In the genomic region with DNA sequence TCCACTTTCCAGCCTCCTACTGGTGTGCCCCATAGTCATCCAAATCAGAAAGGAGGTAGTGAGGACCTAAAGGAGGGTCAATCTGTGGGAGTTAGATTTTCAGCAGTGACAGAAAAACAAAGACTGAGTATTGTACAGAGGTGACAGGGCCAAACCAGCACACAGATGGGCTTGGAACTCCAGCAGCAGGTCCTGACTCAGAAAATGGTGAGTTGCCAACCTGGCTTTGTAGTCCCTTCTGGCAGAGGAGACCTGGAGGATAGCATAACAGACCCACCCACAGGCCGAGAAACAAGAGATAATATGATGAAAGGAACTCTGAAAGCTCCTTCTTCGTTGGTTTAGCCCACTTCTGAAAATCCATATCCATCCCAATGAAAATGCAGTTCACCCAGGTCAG, we compare ENCODE assay signal across 39 mouse cellular contexts. TPM values are rescaled to one million over a fixed set of nuclear protein-coding genes. Genes with fewer than 3 reads are reported as not detected.
A peak's percentile ranks its signal among the peaks of the same experiment; 100 is the strongest.
DNase-seq lines count a peak whose midpoint lies in the region; ATAC-seq and TF ChIP-seq lines count a peak whose summit lies in the region.
"Had no signal": no experiment of that assay in that cellular context is flagged by ENCODE, and none has a peak within 500 bp of the region (broad histone marks: within the 10 kb centered on the region; RNA-seq: fewer than 3 reads in every experiment).

No protein-coding gene starts in this region.

- peak; percentile 54 for DNase-seq in gastrocnemius, adult 2 months
- DNase-seq in gastrocnemius, postnatal 4 days (ENCODE audit: low spot score in 2 of 2), result no peak
- peak; percentile 41 to 44 for DNase-seq in heart, adult 9 months (ENCODE audit: low spot score in 2 of 2)
- DNase-seq in heart, postnatal 4 days, result no peak
- DNase-seq in MEL (ENCODE audit: low read depth, low spot score), result peak; percentile 21
- peak; percentile 81 for DNase-seq in gonadal fat pad, adult 2 months (ENCODE audit: low read depth)
- DNase-seq: adrenal gland, postnatal 25 days; cerebellum, adult 18-20 months; cerebellum, postnatal 10 days; kidney, postnatal 25 days; liver; lung, adult 2 months; right cerebral cortex, postnatal 25 days; spleen, adult 18-20 months; thymus, adult 18-20 months; thymus, postnatal 25 days had no signal

- intact Hi-C loops in gastrocnemius, adult 2 months (cut with DNase I), result loop anchor here (5.0 kb wide), 1 partner anchor 54 kb away; no protein-coding TSS in a partner anchor

- 70% methylated on average over 2 of the region's 2 CpGs for WGBS in forebrain, embryonic 13.5 days

- H3K9ac ChIP-seq in MEL (ENCODE audit: control insufficient read depth, low read depth, low read length, poor library complexity, severe bottlenecking), result no peak overlapping the region
- no peak overlapping the region for H3K9ac ChIP-seq in forebrain, embryonic 13.5 days
- H3K9ac ChIP-seq: forebrain, embryonic 12.5 days; heart, embryonic 13.5 days; hindbrain, embryonic 13.5 days; liver, embryonic 14.5 days had no signal

- peaks cover 18 to 35% of the 10 kb centered on the region in 2 experiments for H3K4me1 ChIP-seq in MEL (ENCODE audit: control insufficient read depth in 1 of 2, insufficient read depth in 2 of 2, low read length in 2 of 2)
- no peaks in the 10 kb centered on the region for H3K4me1 ChIP-seq in forebrain, embryonic 13.5 days
- H3K4me1 ChIP-seq: forebrain, embryonic 12.5 days; heart, embryonic 13.5 days; hindbrain, embryonic 13.5 days had no signal

- H3K4me3 ChIP-seq in gastrocnemius, adult 2 months, result no peak overlapping the region
- no peak overlapping the region for H3K4me3 ChIP-seq in MEL (ENCODE audit: control insufficient read depth in 1 of 2, insufficient read depth in 1 of 2, low read depth in 2 of 2, low read length in 2 of 2)
- no peak overlapping the region for H3K4me3 ChIP-seq in forebrain, embryonic 13.5 days
- H3K4me3 ChIP-seq: erythroblast, embryonic 14.5 days; forebrain, embryonic 12.5 days; heart, embryonic 13.5 days; hindbrain, embryonic 13.5 days had no signal

- peaks cover 0 to 22% of the 10 kb centered on the region in 2 experiments; a peak in 2 of 4 replicates for H3K36me3 ChIP-seq in MEL (ENCODE audit: control insufficient read depth in 1 of 2, insufficient read depth in 2 of 2, low read length in 2 of 2)
- no peaks in the 10 kb centered on the region for H3K36me3 ChIP-seq in forebrain, embryonic 13.5 days (ENCODE audit: poor library complexity, severe bottlenecking)
- H3K36me3 ChIP-seq: forebrain, embryonic 12.5 days; G1E; heart, embryonic 13.5 days; hindbrain, embryonic 13.5 days had no signal

- H3K27ac ChIP-seq in gastrocnemius, adult 2 months, result peak overlapping the region; percentile 8
- H3K27ac ChIP-seq in MEL (ENCODE audit: control insufficient read depth, low read depth, low read length), result peak overlapping the region; percentile 28; the same call in 1 of the 2 replicates
- H3K27ac ChIP-seq in forebrain, embryonic 13.5 days, result no peak overlapping the region
- H3K27ac ChIP-seq: forebrain, embryonic 12.5 days; heart, embryonic 13.5 days; hindbrain, embryonic 13.5 days; liver, embryonic 14.5 days; macrophage had no signal

- no peak for TF ChIP-seq POLR2A in MEL (IDR thresholded peaks at IDR 0.05; ENCODE audit: control insufficient read depth in 1 of 2, insufficient read depth in 1 of 2, low read depth in 1 of 2, low read length in 2 of 2, poor library complexity in 1 of 2)

- TF ChIP-seq RAD21 in MEL (IDR thresholded peaks at IDR 0.05; ENCODE audit: low read depth, low read length), result no peak

- no peaks in the 10 kb centered on the region for H3K27me3 ChIP-seq in MEL (ENCODE audit: control insufficient read depth in 1 of 2, insufficient read depth in 2 of 2, low read length in 2 of 2)
- H3K27me3 ChIP-seq in forebrain, embryonic 13.5 days, result no peaks in the 10 kb centered on the region
- H3K27me3 ChIP-seq: forebrain, embryonic 12.5 days; heart, embryonic 13.5 days; hindbrain, embryonic 13.5 days had no signal

- no peaks in the 10 kb centered on the region for H3K9me3 ChIP-seq in MEL (replicated peaks; ENCODE audit: insufficient read depth, low read length)
- H3K9me3 ChIP-seq in forebrain, embryonic 13.5 days (replicated peaks), result no peaks in the 10 kb centered on the region
- H3K9me3 ChIP-seq: forebrain, embryonic 12.5 days; G1E; heart, embryonic 13.5 days; hindbrain, embryonic 13.5 days had no signal

- no peak for ATAC-seq in forebrain, embryonic 13.5 days
- ATAC-seq: intestine, postnatal 0 days; midbrain, embryonic 16.5 days had no signal

- no peak overlapping the region for H3K4me2 ChIP-seq in forebrain, embryonic 13.5 days
- H3K4me2 ChIP-seq: forebrain, embryonic 12.5 days; heart, embryonic 13.5 days; hindbrain, embryonic 13.5 days had no signal

- H3K79me2 ChIP-seq in MEL (ENCODE audit: control insufficient read depth, insufficient read depth, low read length, poor library complexity), result no peaks in the 10 kb centered on the region

- no peak for TF ChIP-seq CTCF in gastrocnemius, adult 2 months (IDR thresholded peaks at IDR 0.05)
- no peak for TF ChIP-seq CTCF in MEL (IDR thresholded peaks at IDR 0.05 in 2 of 3, conservative IDR thresholded peaks at IDR 0.05 in 1 of 3; ENCODE audit: control insufficient read depth in 1 of 3, insufficient read depth in 1 of 3, low read depth in 2 of 3, low read length in 3 of 3, poor library complexity in 1 of 3, severe bottlenecking in 1 of 3)

- TF ChIP-seq EP300 in MEL (IDR thresholded peaks at IDR 0.05; ENCODE audit: low read depth in 1 of 2, low read length in 2 of 2), result no peak

TF ChIP-seq in MEL, 35 proteins besides CTCF, POLR2A, EP300 and RAD21:
- TF ChIP-seq ELF1 (IDR thresholded peaks at IDR 0.05; ENCODE audit: low read depth, low read length) (no peak), NELFE (IDR thresholded peaks at IDR 0.05; ENCODE audit: low read depth, low read length) (no peak), ZMIZ1 (IDR thresholded peaks at IDR 0.05; ENCODE audit: low read depth, low read length) (no peak), GATA1 (IDR thresholded peaks at IDR 0.05; ENCODE audit: low read depth, low read length) (no peak), MXI1 (IDR thresholded peaks at IDR 0.05; ENCODE audit: low read depth, low read length) (no peak), TCF12 (IDR thresholded peaks at IDR 0.05; ENCODE audit: low read depth, low read length) (no peak), TBP (IDR thresholded peaks at IDR 0.05; ENCODE audit: low read depth, low read length) (no peak), MAX (IDR thresholded peaks at IDR 0.05; ENCODE audit: low read length) (no peak), USF1 (IDR thresholded peaks at IDR 0.05; ENCODE audit: low read depth, low read length) (no peak), CHD2 (IDR thresholded peaks at IDR 0.05; ENCODE audit: low read length) (no peak), ZKSCAN1 (IDR thresholded peaks at IDR 0.05; ENCODE audit: low read depth, low read length) (no peak), ZC3H11A (IDR thresholded peaks at IDR 0.05; ENCODE audit: low read depth, low read length) (no peak), GABPA (IDR thresholded peaks at IDR 0.05; ENCODE audit: low read depth, low read length) (no peak)

RNA-seq across cellular contexts. Expression of a gene that starts 1.2 kb away (rescaled TPM):
- 1 to 10 TPM; 2.6 to 4.5 TPM for total RNA-seq in gastrocnemius, adult 2 months (2021)
- 1 to 10 TPM; 1.9 to 3.0 TPM for total RNA-seq in gastrocnemius, postnatal 4 days (2021)
- 10 to 100 TPM in 1 of 2 experiments, 1 to 10 TPM in 1; 9.0 to 10.2 TPM for total RNA-seq in heart, postnatal 4 days (2021)
- total RNA-seq in MEL (2012; rRNA removed), result 0.92 and 1.1 TPM in 2 replicates
- polyA plus RNA-seq in MEL (2012; ENCODE audit: insufficient read depth in 1 of 2, insufficient read length in 2 of 2, low read depth in 1 of 2, low replicate concordance in 2 of 2, missing spikeins in 1 of 2), result 1 to 10 TPM in 1 of 2 experiments, not detected in 1; 2.1 TPM
- 53.7 and 66.2 TPM in 2 replicates for polyA plus RNA-seq in gonadal fat pad, adult 2 months (2012; rRNA removed)
- 0.24 TPM in 1 of 2 replicates, not detected in the other for polyA plus RNA-seq in forebrain, embryonic 13.5 days (2015; fragmentation: Nextera tagmentation; extraction: Ambion mirVana)
- total RNA-seq: G1E; megakaryocyte-erythroid progenitor cell, adult 5-6 weeks; neutrophil, adult 5-6 weeks had no signal
- polyA plus RNA-seq: G1E; limb, embryonic 11.5 days; macrophage; neural tube, embryonic 11.5 days had no signal

RNA-seq across cellular contexts. Expression of a gene that starts 48.0 kb away (rescaled TPM):
- total RNA-seq in gastrocnemius, adult 2 months (2021), result not detected
- total RNA-seq in gastrocnemius, postnatal 4 days (2021), result not detected
- total RNA-seq in heart, postnatal 4 days (2021), result not detected
- not detected in 2 replicates for total RNA-seq in MEL (2012; rRNA removed)
- not detected for polyA plus RNA-seq in MEL (2012; ENCODE audit: insufficient read depth in 1 of 2, insufficient read length in 2 of 2, low read depth in 1 of 2, low replicate concordance in 2 of 2, missing spikeins in 1 of 2)
- polyA plus RNA-seq in gonadal fat pad, adult 2 months (2012; rRNA removed), result not detected in 2 replicates
- not detected in 2 replicates for polyA plus RNA-seq in forebrain, embryonic 13.5 days (2015; fragmentation: Nextera tagmentation; extraction: Ambion mirVana)
- total RNA-seq: adrenal gland, postnatal 25 days; heart, postnatal 14 days; layer of hippocampus, adult 18-20 months; layer of hippocampus, postnatal 10 days; left cerebral cortex, adult 18-20 months; left cerebral cortex, postnatal 14 days; megakaryocyte-erythroid progenitor cell, adult 5-6 weeks; neutrophil, adult 5-6 weeks had no signal
- polyA plus RNA-seq: cortical plate, adult 2 months; embryonic facial prominence, embryonic 14.5 days; erythroblast, embryonic 14.5 days; forebrain, embryonic 12.5 days; G1E; heart, embryonic 13.5 days; hindbrain, embryonic 13.5 days; intestine, postnatal 0 days; kidney, embryonic 14.5 days; limb, embryonic 11.5 days; liver, embryonic 14.5 days; lung, adult 2 months; macrophage; midbrain, embryonic 16.5 days; neural tube, embryonic 11.5 days; stomach, embryonic 16.5 days had no signal

Comparison
In these comparisons a context has a peak if more than half of its experiments do, and no peak if none do; other contexts are left out.
1. DNase-seq: peak in gastrocnemius, adult 2 months (single experiment), heart, adult 9 months (2 of 2), MEL (single experiment) and gonadal fat pad, adult 2 months (single experiment); none in gastrocnemius, postnatal 4 days (0 of 2) and heart, postnatal 4 days (single experiment).